Mouse (Mus musculus): Measurements from ENCODE around the gene Fbxo46.

The Fbxo46 gene

GRCm38 (mm10) chr7:19165656-19166423, 46.2 kb downstream of the Fbxo46 start, which contains the start of gene Gipr:
TSS of gene Gipr (minus strand) at chr7:19166127.
- DNase-seq (ENCODE audit: low read depth, low spot score) = no peak

DNA sequence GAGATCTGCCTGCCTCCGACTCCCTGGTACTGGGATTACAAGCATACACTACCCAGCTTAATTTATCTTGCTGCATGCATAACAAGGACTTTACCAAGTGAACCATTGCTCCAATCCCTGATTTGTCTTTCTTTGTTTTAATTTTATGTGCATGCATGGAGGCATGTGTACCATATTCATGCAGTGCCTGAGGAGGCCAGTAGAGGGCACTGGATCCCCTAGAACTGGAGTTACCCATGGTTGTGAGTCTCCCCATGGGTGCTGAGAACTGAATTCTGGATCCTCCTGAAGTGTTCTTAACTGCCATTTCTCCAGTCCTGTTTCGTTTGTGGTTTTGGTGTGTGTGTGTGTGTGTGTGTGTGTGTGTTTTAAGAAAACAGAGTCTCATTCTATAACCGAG, 47.3 kb downstream of the Fbxo46 start:
- no peak for DNase-seq (ENCODE audit: low read depth, low spot score)

- no peak for DNase-seq (ENCODE audit: low read depth, low spot score)
These were observed 49.8 kb downstream of the Fbxo46 start for GRCm38 (mm10) chr7:19169506-19169905.

DNA sequence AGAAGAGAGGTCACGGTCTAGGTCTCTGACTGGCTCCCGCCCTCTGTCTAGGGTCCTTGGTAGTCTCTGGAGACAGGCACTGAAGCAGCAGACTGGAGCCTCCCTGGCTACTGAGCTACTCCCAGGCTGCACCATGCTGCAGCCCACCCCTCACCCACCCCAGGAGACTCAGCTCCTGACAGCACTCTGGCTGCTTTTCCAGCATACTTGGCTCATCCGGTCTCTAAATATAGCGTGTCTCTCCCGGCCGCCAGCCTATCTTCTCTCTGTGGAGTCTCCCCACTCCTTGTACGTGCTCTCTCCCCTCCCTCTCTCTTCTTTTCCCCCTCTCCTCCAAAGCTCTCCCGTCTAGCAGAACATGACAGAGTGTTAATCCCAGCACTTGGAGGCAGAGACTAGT, 50.5 kb downstream of the Fbxo46 start:
- no peak for DNase-seq (ENCODE audit: low read depth, low spot score)

DNA sequence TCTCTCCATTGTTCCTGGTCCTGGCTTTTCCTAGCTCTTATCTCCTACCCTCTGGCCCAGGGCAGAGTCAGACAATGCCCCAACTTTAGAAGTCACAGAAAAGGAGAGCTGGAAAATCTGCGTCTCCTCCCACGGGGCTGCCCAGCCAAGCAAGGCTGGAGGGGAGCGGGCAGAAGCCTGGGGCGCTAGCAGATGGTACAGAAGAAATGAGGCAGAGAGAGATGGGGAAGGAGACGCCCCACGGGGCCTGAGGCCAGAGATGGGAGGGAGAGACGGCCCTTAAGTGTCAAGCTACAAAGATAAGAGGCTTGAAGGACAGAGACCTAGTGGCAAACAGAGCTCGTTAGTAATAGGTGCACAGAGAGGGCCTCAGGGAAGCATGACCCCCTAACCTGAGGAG, 52.2 kb downstream of the Fbxo46 start:
- no peak for DNase-seq (ENCODE audit: low read depth, low spot score)

DNA sequence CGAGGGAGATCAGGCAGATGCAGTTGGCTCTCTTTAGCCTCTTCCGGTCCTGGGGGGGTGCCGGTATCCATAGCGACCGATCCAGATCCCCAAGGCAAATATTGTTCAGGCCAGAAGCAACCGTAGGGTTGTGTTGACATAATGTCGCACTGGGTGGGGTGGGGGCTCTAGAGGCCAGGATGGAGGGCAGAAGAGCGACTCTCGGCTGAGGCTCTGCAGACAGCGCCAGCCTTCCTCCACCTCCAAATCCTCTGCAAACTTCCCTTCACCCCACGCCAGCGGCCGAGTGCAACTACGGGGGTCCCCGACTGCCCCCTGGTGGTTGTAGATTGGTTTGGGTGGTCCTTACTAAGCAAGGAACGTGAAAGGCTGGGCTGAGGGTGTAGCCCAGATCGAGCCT, 53.2 kb downstream of the Fbxo46 start:
- peak; percentile 88 for DNase-seq (ENCODE audit: low read depth, low spot score)

GRCm38 (mm10) chr7:19175708-19176515, 56.3 kb downstream of the Fbxo46 start, which contains the start of gene Eml2:
TSS of gene Eml2 (plus strand) at chr7:19176421.
- DNase-seq (ENCODE audit: low read depth, low spot score) = peak; percentile 73

DNA sequence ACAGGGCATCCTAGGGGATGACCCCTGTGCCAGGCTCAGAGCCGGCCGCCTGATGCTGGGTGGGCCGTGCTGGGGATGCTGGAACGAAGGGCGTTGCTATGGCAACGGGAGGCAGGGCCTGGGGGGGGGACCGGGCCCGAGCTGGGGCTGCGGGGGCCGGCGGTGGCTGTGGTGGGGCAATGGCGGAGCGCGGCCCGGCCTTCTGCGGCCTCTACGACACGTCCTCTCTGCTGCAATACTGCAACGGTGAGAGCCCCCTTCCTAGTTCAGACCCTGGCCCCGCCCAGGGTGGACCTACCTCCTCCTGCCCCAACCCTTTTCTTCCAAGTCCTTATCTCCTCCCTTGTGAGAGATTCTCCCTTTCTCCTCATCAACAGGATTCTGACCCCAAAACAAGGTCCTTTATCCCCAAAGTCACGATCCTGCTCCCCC, 56.9 kb downstream of the Fbxo46 start:
- DNase-seq (ENCODE audit: low read depth, low spot score) = no peak

DNA sequence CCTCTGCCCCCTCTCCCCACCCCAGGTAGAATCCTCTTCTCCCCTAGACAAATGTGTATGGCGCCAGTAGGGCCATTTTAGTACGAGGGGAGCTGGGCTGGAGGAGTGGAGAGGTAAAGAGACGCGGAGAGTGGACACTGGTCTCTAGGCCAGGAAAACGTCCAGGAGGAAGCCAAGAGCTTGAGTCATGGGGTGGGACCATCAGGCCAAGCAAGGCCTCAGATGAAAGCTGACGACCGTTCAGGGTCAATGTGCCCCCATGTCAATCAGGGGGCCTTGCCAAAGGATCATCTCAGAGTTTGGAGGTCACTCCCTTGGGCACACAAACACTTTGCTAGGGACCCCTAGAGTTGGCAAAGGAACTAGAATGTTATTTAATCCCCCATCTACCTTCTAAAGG, 57.6 kb downstream of the Fbxo46 start:
- no peak for DNase-seq (ENCODE audit: low read depth, low spot score)

DNA sequence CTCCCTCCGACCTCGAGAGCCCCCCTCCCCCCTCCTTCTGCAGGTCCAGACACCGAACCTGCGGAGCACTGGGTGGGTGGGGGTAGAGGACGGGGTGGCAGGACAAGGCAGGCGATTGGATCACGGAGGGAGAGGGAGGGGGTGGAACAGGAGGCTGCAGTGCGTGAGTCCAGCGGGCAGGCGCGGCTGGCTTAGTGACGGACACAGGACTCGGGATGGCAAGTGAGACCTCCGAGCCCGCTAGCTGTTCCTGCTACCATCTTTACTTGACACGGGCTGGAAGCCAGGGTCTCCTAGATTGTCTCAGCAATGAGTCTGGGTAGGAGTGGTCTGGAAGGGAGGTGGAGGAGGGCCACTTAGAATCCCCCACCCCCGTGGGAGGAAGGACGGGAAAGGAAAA, 58.4 kb downstream of the Fbxo46 start:
- no peak for DNase-seq (ENCODE audit: low read depth, low spot score)

DNA sequence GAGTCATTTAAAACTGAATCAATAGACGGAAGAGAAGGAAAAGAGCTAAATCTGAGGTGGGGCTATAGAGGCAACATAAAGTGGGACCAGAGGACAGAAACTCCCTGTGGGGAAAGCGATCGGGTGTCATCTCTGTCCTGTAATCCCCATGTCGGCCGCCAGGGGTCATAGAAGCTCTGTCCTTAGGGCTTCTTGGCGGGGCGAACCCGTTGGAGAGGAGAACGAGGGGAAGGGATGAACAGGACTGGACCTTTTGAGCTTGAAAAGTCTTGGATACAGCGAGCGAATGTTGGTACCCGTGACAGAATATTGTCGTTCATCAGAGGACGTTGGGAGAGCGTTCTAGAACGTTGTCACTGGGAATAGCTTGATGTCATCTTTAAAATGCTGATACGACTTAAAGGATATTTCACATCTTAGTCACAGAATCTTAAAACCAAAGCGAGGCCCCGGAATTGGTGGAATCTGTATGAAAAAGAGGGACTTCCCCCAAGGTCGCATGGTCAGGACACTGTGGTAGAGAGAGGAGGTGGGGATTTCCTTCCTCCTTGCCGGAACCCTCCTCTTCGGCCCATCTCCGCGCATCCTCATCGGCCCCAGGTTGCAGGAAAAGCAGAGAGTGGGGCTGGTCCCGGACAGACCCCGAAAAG, 58.9 kb downstream of the Fbxo46 start:
- DNase-seq (ENCODE audit: low read depth, low spot score) = peak; percentile 80

GRCm38 (mm10) chr7:19179173-19179572, 59.5 kb downstream of the Fbxo46 start:
- peak; percentile 78 for DNase-seq (ENCODE audit: low read depth, low spot score)

- no peak for DNase-seq (ENCODE audit: low read depth, low spot score)
These were observed 60.3 kb downstream of the Fbxo46 start for GRCm38 (mm10) chr7:19179936-19180335.

DNA sequence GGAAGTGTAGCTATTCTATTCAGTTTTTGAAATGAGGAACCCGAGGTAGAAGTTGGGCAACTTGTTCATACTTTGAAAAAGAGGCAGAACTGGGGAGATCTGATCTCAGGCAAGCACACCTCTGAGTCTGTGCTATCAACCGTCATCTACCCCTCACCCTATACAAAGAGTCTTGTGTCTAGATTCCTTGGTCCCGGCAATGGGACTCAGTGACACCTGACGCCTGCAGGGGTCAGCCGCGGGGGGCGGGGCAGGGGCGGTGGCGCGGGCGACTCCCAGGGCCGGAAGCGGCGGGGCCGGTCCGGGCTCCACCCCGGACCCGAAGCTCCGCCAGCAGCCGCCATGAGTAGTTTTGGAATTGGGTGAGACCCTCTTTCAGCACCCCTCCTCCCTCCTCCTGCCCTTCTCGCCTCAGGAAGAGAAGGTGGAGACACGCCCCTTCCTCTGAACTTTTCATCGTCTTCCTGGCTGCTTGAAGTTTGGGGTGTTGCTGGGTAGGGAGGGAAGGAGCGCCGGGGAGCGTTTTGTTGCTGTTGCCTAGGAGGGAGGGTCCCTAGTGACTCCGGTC, 61.3 kb downstream of the Fbxo46 start:
- peak; percentile 43 for DNase-seq (ENCODE audit: low read depth, low spot score)

- no peak for DNase-seq (ENCODE audit: low read depth, low spot score)
These were observed 64.6 kb downstream of the Fbxo46 start for GRCm38 (mm10) chr7:19184250-19184649.

DNA sequence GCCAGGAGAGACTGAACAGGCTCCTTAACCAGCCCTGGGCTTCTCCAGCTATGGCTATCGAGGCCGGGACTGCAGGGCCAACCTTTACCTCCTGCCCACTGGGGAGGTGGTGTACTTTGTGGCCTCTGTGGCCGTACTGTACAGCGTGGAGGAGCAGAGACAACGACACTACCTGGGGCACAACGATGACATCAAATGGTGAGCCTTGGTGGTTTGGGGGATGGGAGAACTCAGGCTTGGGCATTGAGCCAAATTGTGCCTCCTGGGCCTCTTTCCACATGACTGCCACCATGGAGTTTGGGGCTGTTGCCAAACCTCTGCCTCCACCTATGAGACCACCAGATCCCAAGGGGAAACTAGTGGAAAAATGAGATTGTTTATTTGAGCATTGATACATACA, 65.1 kb downstream of the Fbxo46 start:
- DNase-seq (ENCODE audit: low read depth, low spot score) = no peak

Measured in mesoderm, embryonic 11.5 days (tissue).